Mouse (Mus musculus): Measurements from ENCODE around the gene Spag16. TPM values are rescaled to one million over a fixed set of nuclear protein-coding genes. Genes with fewer than 3 reads are reported as not detected.

The Spag16 gene
- polyA plus RNA-seq, 1 experiment from 2014 or later, result 0.28 TPM

- DNase-seq (peak; percentile 95), ATAC-seq (ENCODE audit: insufficient read depth) (peak; percentile 76; the same call in 1 of the 2 replicates)
- Histone ChIP-seq H3K4me3 (ENCODE audit: low read depth, low read length) (no peak within 1 kb of the TSS), H3K36me3 (ENCODE audit: insufficient read depth) (no peaks in the 10 kb centered on the region), H3K27me3 (ENCODE audit: insufficient read depth, low read length) (no peaks in the 10 kb centered on the region), H3K27ac (ENCODE audit: low read depth) (no peak within 1 kb of the TSS), H3K9me3 (ENCODE audit: low read depth, low read length) (no peaks in the 10 kb centered on the region), H3K9ac (no peak within 1 kb of the TSS), H3K4me1 (ENCODE audit: insufficient read depth) (no peaks in the 10 kb centered on the region), H3K4me2 (no peak within 1 kb of the TSS)
- 8% methylated on average over 13 of the region's 13 CpGs for WGBS
- TF ChIP-seq CTCF (IDR thresholded peaks at IDR 0.05; ENCODE audit: low read depth), result no peak
These were observed 898.9 kb downstream of the Spag16 start, which contains the start of gene Vwc2l for GRCm38 (mm10) chr1:70725655-70726066. TSS of gene Vwc2l (plus strand) at chr1:70725715.

Other genes with a start within 250 kb of the Spag16 start
- gene Ikzf2, start 139.7 kb upstream of the Spag16 start, polyA plus RNA-seq (2014; fragmentation: Nextera tagmentation; extraction: Ambion mirVana), result 2.9 and 3.4 TPM in 2 replicates

Measured in lung, embryonic 14.5 days (tissue).